Comparison of ENCODE assay signal across 25 mouse cellular contexts in the genomic region with DNA sequence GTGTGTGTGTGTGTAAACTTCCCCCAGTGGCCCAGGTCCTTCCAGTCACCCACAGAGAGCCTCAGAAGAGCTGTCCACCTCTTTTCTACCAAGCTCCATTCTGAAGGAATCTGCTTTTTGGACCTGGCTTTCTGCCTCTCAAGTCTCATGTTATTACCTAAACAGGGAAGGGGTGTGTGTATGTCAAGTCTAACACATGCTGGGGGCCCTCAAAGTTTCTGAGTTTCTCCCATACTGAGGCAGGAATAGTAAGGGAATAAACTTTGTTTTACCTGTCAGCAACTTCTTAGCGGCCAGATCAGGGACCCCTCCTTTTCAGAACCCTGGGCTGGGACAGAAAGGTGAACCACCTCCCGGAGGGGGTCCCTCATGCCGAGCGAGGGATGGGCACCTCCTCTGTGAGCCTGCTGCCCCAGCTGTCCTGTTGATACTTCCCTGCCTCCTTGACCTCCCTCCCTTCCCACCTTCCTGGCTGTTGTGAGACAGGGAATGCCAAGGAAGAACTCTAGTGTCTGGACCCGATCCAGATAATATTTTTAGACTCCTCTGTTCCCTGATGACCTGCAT. TPM values are rescaled to one million over a fixed set of nuclear protein-coding genes. Genes with fewer than 3 reads are reported as not detected.
DNase-seq lines count a peak whose midpoint lies in the region; ATAC-seq and TF ChIP-seq lines count a peak whose summit lies in the region.
"Had no signal": no experiment of that assay in that cellular context is flagged by ENCODE, and none has a peak within 500 bp of the region (broad histone marks: within the 10 kb centered on the region; RNA-seq: fewer than 3 reads in every experiment).

No protein-coding gene starts in this region.

- TF ChIP-seq CTCF in heart, postnatal 0 days (IDR thresholded peaks at IDR 0.05; ENCODE audit: low read depth): no peak

- no peak for ATAC-seq in heart, embryonic 12.5 days (ENCODE audit: insufficient number of reproducible peaks, low FRiP score)
- ATAC-seq in heart, postnatal 0 days (ENCODE audit: insufficient read depth, low read depth): 0 out of 2 replicates have a peak, but pooled peaks have one; percentile 2
- ATAC-seq: forebrain, embryonic 14.5 days; hindbrain, postnatal 0 days; intestine, embryonic 15.5 days; liver, embryonic 12.5 days had no signal

- DNase-seq in adrenal gland, adult 2 months: peak; percentile 48
- no peak for DNase-seq in adrenal gland, postnatal 10 days
- DNase-seq in heart, adult 8-10 months (ENCODE audit: low spot score): no peak
- DNase-seq in heart, postnatal 0 days (ENCODE audit: low spot score): peak; percentile 51
- no peak for DNase-seq in heart, postnatal 10 days
- peak; percentile 40 for DNase-seq in adipocyte (ENCODE audit: low spot score)
- no peak for DNase-seq in cerebellum, adult 18-20 months
- DNase-seq: cerebellum, adult 11-12 months; gastrocnemius, postnatal 36 days; layer of hippocampus, postnatal 36 days; left cerebral cortex, postnatal 4 days; lung, postnatal 36 days had no signal

- peaks cover 85% of the 10 kb centered on the region for H3K27me3 ChIP-seq in heart, embryonic 12.5 days (replicated peaks)
- peaks cover 12% of the 10 kb centered on the region for H3K27me3 ChIP-seq in heart, postnatal 0 days (ENCODE audit: control insufficient read depth, insufficient read depth, low read length)

- H3K4me3 ChIP-seq in heart, embryonic 12.5 days: no peak overlapping the region
- no peak overlapping the region for H3K4me3 ChIP-seq in heart, postnatal 0 days (ENCODE audit: low read depth, low read length)
- H3K4me3 ChIP-seq: intestine, embryonic 15.5 days; liver, embryonic 12.5 days; myocyte; neural tube, embryonic 12.5 days had no signal

- H3K4me2 ChIP-seq in heart, embryonic 12.5 days: no peak overlapping the region
- no peak overlapping the region for H3K4me2 ChIP-seq in heart, postnatal 0 days (ENCODE audit: low read depth, low read length)
- H3K4me2 ChIP-seq: intestine, embryonic 15.5 days; liver, embryonic 12.5 days; midbrain, embryonic 11.5 days; neural tube, embryonic 12.5 days had no signal

- no peak overlapping the region for H3K27ac ChIP-seq in heart, embryonic 12.5 days (ENCODE audit: poor library complexity, severe bottlenecking)
- H3K27ac ChIP-seq in heart, postnatal 0 days (ENCODE audit: low read depth): peak overlapping the region; percentile 47
- H3K27ac ChIP-seq: hindbrain, postnatal 0 days; intestine, embryonic 15.5 days; liver, embryonic 12.5 days; neural tube, embryonic 12.5 days had no signal

- peaks cover 39% of the 10 kb centered on the region for H3K4me1 ChIP-seq in heart, embryonic 12.5 days (replicated peaks)
- peaks cover 39% of the 10 kb centered on the region for H3K4me1 ChIP-seq in heart, postnatal 0 days (ENCODE audit: control insufficient read depth, insufficient read depth)

- no peaks in the 10 kb centered on the region for H3K36me3 ChIP-seq in heart, embryonic 12.5 days
- no peaks in the 10 kb centered on the region for H3K36me3 ChIP-seq in heart, postnatal 0 days (replicated peaks; ENCODE audit: control insufficient read depth, insufficient read depth, low read length)
- H3K36me3 ChIP-seq: intestine, embryonic 15.5 days; liver, embryonic 12.5 days; neural tube, embryonic 12.5 days had no signal

- 30% methylated on average over 5 of the region's 5 CpGs for WGBS in heart, embryonic 12.5 days
- WGBS in heart, postnatal 0 days: 11% methylated on average over 5 of the region's 5 CpGs

- H3K9ac ChIP-seq in heart, embryonic 12.5 days: 0 out of 2 replicates have a peak overlapping the region, but pooled peaks have one; percentile 42
- no peak overlapping the region; the same call in 1 of the 2 replicates for H3K9ac ChIP-seq in heart, postnatal 0 days (replicated peaks; ENCODE audit: low read depth, low read length)
- H3K9ac ChIP-seq: intestine, embryonic 15.5 days; liver, embryonic 12.5 days; liver, postnatal 0 days; neural tube, embryonic 12.5 days had no signal

- intact Hi-C loops in heart, postnatal 10 days (cut with DNase I): loop anchor here (5.0 kb wide), 1 partner anchor 210 kb away; no protein-coding TSS in a partner anchor

- no peak for TF ChIP-seq EP300 in heart, postnatal 0 days (IDR thresholded peaks at IDR 0.05; ENCODE audit: low read depth)

- H3K9me3 ChIP-seq in heart, embryonic 12.5 days (replicated peaks): no peaks in the 10 kb centered on the region
- H3K9me3 ChIP-seq in heart, postnatal 0 days (replicated peaks; ENCODE audit: control insufficient read depth, low read length): no peaks in the 10 kb centered on the region
- H3K9me3 ChIP-seq: intestine, embryonic 15.5 days; liver, embryonic 12.5 days; neural tube, embryonic 12.5 days had no signal

RNA-seq across cellular contexts. Expression of a gene that starts 6.4 kb away (rescaled TPM):
- under 1 TPM; 0.14 to 0.35 TPM for total RNA-seq in adrenal gland, adult 2 months (2021)
- 0.26 and 0.29 TPM in 2 replicates for polyA plus RNA-seq in adrenal gland, adult 2 months (2012; rRNA removed)
- total RNA-seq in adrenal gland, postnatal 10 days (2021): under 1 TPM; 0.09 to 0.15 TPM
- polyA plus RNA-seq in heart, embryonic 12.5 days (2016; fragmentation: Nextera tagmentation; extraction: Ambion mirVana): 1.2 and 1.4 TPM in 2 replicates
- 1 to 10 TPM; 1.0 to 3.1 (median 1.7) TPM for total RNA-seq in heart, adult 8-10 months (2022)
- total RNA-seq in heart, postnatal 0 days (2014; rRNA removed; ENCODE audit: low replicate concordance): 7.6 and 14.3 TPM in 2 replicates
- 1.6 and 2.0 TPM in 2 replicates for polyA plus RNA-seq in heart, postnatal 0 days (2015; fragmentation: Nextera tagmentation; extraction: Ambion mirVana)
- total RNA-seq in heart, postnatal 10 days (2021): 1 to 10 TPM in 1 of 2 experiments, under 1 TPM in 1; 0.64 to 1.7 TPM
- total RNA-seq: gastrocnemius, postnatal 36 days; hindbrain, postnatal 0 days had no signal
- polyA plus RNA-seq: hindbrain, embryonic 11.5 days; midbrain, embryonic 11.5 days; midbrain, postnatal 0 days; neural tube, embryonic 12.5 days; stomach, embryonic 14.5 days had no signal

RNA-seq across cellular contexts. Expression of a gene that starts 30.8 kb away (rescaled TPM):
- total RNA-seq in adrenal gland, adult 2 months (2021): 1 to 10 TPM; 1.6 to 2.4 TPM
- 0.97 and 1.4 TPM in 2 replicates for polyA plus RNA-seq in adrenal gland, adult 2 months (2012; rRNA removed)
- 1 to 10 TPM; 1.8 to 3.0 TPM for total RNA-seq in adrenal gland, postnatal 10 days (2021)
- polyA plus RNA-seq in heart, embryonic 12.5 days (2016; fragmentation: Nextera tagmentation; extraction: Ambion mirVana): 1.4 and 1.5 TPM in 2 replicates
- 1 to 10 TPM; 2.2 to 3.3 (median 2.5) TPM for total RNA-seq in heart, adult 8-10 months (2022)
- total RNA-seq in heart, postnatal 0 days (2014; rRNA removed; ENCODE audit: low replicate concordance): 1.6 and 7.6 TPM in 2 replicates
- polyA plus RNA-seq in heart, postnatal 0 days (2015; fragmentation: Nextera tagmentation; extraction: Ambion mirVana): 2.0 and 2.6 TPM in 2 replicates
- 1 to 10 TPM; 1.9 to 2.4 TPM for total RNA-seq in heart, postnatal 10 days (2021)
- polyA plus RNA-seq: myocyte had no signal

RNA-seq across cellular contexts. Expression of a gene that starts 34.3 kb away (rescaled TPM):
- total RNA-seq in adrenal gland, adult 2 months (2021): 10 to 100 TPM; 12.0 to 22.5 TPM
- polyA plus RNA-seq in adrenal gland, adult 2 months (2012; rRNA removed): 35.3 and 38.7 TPM in 2 replicates
- 10 to 100 TPM in 1 of 2 experiments, 1 to 10 TPM in 1; 8.0 to 13.6 TPM for total RNA-seq in adrenal gland, postnatal 10 days (2021)
- 4.6 and 5.8 TPM in 2 replicates for polyA plus RNA-seq in heart, embryonic 12.5 days (2016; fragmentation: Nextera tagmentation; extraction: Ambion mirVana)
- 10 to 100 TPM in 3 of 4 experiments, 1 to 10 TPM in 1; 7.5 to 13.4 (median 11.4) TPM for total RNA-seq in heart, adult 8-10 months (2022)
- total RNA-seq in heart, postnatal 0 days (2014; rRNA removed; ENCODE audit: low replicate concordance): 16.8 and 17.0 TPM in 2 replicates
- polyA plus RNA-seq in heart, postnatal 0 days (2015; fragmentation: Nextera tagmentation; extraction: Ambion mirVana): 7.9 and 9.0 TPM in 2 replicates
- total RNA-seq in heart, postnatal 10 days (2021): 10 to 100 TPM; 13.5 to 15.3 TPM
- total RNA-seq: megakaryocyte, adult 5-6 weeks had no signal

RNA-seq across cellular contexts. Expression of a gene that starts 48.2 kb away (rescaled TPM):
- 10 to 100 TPM; 30.0 to 45.0 TPM for total RNA-seq in adrenal gland, adult 2 months (2021)
- polyA plus RNA-seq in adrenal gland, adult 2 months (2012; rRNA removed): 22.1 and 31.3 TPM in 2 replicates
- total RNA-seq in adrenal gland, postnatal 10 days (2021): 10 to 100 TPM; 27.3 to 27.9 TPM
- 33.8 and 37.3 TPM in 2 replicates for polyA plus RNA-seq in heart, embryonic 12.5 days (2016; fragmentation: Nextera tagmentation; extraction: Ambion mirVana)
- total RNA-seq in heart, adult 8-10 months (2022): 10 to 100 TPM; 33.0 to 45.2 (median 33.9) TPM
- 39.4 and 44.2 TPM in 2 replicates for total RNA-seq in heart, postnatal 0 days (2014; rRNA removed; ENCODE audit: low replicate concordance)
- 39.9 and 48.4 TPM in 2 replicates for polyA plus RNA-seq in heart, postnatal 0 days (2015; fragmentation: Nextera tagmentation; extraction: Ambion mirVana)
- total RNA-seq in heart, postnatal 10 days (2021): 10 to 100 TPM; 27.4 to 37.4 TPM

Comparison
In these comparisons a context has a peak if more than half of its experiments do, and no peak if none do; other contexts are left out.
1. DNase-seq: peak in adrenal gland, adult 2 months (single experiment), heart, postnatal 0 days (single experiment) and adipocyte (single experiment); none in adrenal gland, postnatal 10 days (single experiment), heart, adult 8-10 months (single experiment), heart, postnatal 10 days (0 of 2) and cerebellum, adult 18-20 months (0 of 2).